Mouse (Mus musculus) lung, postnatal 36 days (tissue): ENCODE measurements around the gene Ank2.

Source experiments
- DNase-seq: peaks from one replicate; pipeline ENCODE4 v3.0.0; 2022; ENCODE audit warnings: mixed read lengths

The Ank2 gene

GRCm38 (mm10) chr3:127498742-127499400 lies at the start of gene Ank2:
Ank2 (minus strand) TSS chr3:127499350.
- DNase-seq, result no peak

GRCm38 (mm10) chr3:127547882-127548281 lies 48.7 kb upstream of the Ank2 start:
- DNase-seq, result peak; percentile 22

GRCm38 (mm10) chr3:127544610-127545121 lies 45.5 kb upstream of the Ank2 start:
- no peak for DNase-seq

- no peak for DNase-seq
Observed at GRCm38 (mm10) chr3:127543976-127544375, 44.8 kb upstream of the Ank2 start.

DNA sequence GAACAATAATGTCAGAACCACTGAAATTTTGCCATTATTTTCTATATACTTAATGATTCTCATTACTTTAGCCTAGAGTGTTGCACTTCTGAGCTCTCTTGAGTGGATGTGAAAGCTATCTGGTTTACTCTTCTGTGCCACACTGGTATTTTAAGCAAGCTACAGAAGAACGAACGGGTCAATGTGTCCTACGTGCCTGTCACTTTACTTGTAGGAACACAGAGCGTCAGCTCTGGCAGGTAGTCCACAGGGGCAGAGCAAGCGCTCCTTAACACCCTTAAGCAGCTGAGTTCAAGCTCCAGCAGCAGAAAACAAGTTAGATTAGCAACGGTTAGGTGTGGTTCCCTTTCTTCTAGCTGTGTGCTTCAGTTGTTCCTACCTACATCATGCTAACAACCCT lies 40.0 kb upstream of the Ank2 start:
- DNase-seq, result no peak

DNA sequence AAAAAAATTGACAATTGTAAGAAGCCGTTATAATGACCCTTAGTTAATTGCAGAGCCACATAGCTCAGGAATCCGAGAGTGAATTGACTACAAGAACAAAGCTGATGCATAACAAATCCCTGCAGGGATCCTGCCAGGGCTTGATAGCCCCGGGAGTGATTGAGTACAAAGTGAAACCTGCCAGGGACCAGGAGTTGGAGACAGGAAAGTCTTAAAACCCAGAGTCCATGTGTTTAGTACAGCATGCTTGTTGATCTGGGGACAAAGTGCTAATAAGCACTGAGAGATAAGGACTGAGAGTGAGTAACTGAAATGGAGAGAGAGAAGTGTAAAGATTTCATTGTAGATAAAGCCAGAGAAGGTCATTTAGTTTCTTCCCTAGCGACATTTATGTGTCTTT lies 31.1 kb upstream of the Ank2 start:
- no peak for DNase-seq

- no peak for DNase-seq
Observed at GRCm38 (mm10) chr3:127529824-127530223, 30.7 kb upstream of the Ank2 start.

DNA sequence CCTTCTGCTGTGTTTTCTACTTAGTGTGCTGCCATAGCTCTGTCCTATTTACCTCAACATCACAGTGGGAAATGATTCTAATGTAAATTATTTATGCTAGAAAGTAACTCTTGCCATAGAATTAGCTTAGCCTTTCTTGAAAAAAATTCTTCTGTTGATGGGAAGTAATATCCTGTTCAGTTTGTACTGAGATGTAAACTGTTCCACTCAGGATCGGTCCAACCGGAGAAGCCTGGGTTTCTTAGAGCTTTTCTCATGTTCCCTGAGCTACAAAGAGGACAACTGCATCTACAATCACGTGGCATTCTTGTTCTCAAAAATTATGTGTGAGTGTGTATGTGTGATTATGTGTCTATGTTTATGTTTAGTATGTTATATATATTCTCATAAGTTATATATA lies 30.1 kb upstream of the Ank2 start:
- no peak for DNase-seq

- peak; percentile 2 for DNase-seq
Observed at GRCm38 (mm10) chr3:127527465-127528034, 28.4 kb upstream of the Ank2 start.

DNA sequence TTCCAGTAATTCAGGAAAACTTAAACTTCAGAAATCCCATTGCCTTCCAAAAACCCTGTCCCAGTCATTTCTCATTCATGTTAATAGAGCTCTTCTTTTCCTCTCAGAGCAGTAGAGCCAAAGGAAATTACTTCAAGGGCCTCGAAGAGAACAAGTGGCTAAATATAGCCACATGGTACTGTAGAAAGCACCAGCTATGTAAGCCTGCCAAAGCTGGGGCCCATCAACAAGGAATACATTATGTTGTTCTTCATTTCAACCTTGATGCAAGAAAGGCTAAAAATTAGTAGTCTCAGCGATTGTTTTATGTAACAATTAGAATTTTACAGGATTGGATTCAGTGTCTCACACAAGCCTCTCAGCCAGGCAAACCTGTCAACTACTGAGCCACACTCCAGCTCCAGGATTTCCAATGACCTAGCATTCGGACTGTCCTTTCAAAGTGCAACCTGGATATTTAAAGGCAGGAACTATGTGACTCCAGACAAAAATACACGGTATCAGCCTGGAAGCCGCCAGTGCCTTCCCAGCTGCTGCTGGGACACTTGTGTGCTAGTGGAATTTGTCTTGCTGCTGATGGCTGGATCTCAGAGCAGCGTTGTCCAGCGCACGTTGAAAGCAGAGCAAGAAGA lies 26.2 kb upstream of the Ank2 start:
- no peak for DNase-seq

DNA sequence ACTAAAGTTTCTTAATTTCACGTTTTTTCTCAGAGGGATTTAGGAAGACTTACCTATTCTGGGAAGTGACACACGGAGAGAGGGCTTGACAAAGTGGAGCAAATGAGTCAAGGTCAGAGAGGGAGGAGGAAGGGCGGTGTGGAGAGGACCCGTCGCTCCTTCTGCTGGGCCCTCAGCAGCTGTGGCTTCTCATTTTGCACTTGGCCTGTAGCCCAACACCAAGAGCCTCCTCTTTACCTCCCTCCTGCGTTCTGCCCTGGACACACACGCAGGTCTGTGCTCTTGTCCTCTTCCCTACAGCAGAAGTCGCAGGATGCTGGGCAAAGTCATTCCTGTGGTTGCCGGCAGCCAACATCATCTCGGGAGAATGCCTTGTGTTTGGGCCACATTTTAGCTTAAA lies 22.0 kb upstream of the Ank2 start:
- DNase-seq, result no peak

DNA sequence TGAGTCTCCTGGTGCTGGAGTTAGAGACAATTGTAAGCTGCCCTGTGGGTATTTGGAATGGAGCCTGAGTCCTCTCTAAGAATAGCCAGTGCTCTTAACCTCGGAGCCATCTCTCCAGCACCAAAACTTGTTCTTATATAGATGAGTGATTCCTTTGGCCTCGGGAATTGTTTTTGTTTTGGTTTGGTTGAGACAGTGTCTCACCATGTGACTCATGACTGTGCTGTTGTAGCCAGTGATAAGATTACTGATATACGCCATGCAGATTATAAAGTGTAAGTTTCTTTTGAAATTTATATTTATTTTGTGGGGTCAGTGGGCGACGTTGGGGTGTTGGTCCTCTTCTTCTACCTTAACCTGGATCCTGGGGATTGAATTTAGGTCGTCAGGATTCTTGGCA lies 21.1 kb upstream of the Ank2 start:
- no peak for DNase-seq

- no peak for DNase-seq
Observed at GRCm38 (mm10) chr3:127515251-127515650, 16.1 kb upstream of the Ank2 start.

GRCm38 (mm10) chr3:127513699-127514098 lies 14.5 kb upstream of the Ank2 start:
- DNase-seq, result no peak

DNA sequence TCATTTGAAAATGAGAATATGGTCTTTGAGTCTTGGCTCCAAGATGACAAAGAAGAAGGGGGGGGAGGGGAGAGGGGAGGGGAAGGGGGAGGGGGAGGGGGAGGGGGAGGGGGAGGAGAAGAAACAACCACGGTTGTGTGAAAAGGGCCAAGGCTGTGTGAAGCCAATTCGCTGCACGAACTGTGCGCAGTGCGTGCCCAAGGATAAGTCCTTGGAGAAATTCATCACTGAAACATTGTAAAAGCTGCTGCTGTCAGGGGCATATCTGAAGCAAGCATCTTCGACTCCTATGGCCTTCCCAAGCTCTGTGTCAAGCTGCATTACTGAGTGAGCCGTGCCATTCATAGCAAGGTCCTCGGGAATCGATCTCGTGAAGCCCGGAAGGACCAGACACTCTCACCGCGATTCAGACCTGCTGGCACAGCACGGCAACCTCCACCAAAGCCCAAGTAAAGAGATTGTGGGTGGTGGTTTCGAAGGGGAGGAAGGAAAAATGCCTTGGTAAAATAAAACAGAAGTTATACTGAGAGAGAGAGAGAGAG lies 13.7 kb upstream of the Ank2 start:
- no peak for DNase-seq

DNA sequence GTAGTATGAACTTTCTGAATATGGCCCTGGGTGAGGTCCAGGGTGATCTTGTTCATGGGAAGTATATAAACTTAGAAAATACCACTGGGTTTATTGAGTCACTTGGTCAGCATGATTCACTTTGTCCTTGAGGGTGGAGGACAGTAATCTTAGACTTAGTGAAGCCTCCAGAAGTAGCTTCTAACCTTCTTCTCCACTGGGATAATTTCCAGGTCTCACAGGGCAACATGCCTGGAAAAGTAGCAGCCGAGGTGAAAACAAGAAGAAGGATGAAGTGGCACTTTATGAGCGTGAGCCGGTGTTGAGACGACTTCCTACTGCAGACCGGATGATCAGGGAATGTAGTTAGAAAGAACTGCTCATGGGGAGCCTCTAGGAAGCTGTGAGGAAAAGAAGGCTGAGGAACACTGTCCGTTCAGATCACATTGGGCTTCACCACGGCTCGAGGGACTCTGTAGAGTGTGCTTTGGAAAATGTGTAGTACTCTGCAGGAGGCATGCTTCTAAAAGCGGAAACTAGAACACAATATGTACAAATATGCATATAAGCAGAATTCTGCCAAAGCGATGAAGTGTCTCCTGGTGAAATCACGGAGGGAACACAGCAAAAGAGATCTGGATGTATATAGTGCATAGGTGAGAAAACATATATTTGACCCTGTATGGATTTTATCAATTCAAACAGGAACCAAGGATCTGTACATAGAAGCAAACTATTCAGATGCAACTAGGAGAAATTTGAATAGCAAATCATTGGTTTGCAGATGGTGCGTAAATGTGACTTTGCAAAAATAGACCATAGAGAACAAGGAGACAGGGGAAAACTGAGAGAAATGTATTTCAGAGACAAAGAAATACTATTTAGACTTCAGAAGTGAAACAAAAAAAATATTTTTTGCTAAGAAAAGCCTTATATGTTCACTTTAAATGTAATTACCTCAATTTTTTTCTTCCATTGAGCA lies 12.9 kb upstream of the Ank2 start:
- DNase-seq, result no peak

- no peak for DNase-seq
Observed at GRCm38 (mm10) chr3:127507878-127508783, 9.0 kb upstream of the Ank2 start.

- DNase-seq, result no peak
Observed at GRCm38 (mm10) chr3:127498197-127498741, 881 bp downstream of the Ank2 start.

GRCm38 (mm10) chr3:127492663-127493062 lies 6.5 kb downstream of the Ank2 start:
- no peak for DNase-seq

DNA sequence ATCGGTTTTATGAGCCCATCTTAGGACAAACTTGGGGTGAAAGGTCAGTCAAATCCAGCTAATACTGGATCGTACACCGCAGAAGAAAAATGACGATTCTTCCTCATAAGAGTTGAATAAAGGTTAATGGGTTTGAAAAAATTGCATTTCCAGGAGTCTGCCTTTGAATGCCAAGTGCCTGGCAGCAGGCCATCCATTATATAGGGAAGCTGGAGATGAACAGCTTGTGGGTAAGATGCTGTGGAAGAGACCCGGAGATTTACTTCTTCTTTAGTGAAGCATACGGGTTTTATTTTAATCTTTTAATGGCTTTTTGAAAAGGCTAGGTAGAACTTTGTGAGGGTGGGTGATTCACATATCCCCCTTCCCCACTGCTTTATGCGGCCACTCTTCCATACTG lies 11.8 kb downstream of the Ank2 start:
- DNase-seq, result no peak

DNA sequence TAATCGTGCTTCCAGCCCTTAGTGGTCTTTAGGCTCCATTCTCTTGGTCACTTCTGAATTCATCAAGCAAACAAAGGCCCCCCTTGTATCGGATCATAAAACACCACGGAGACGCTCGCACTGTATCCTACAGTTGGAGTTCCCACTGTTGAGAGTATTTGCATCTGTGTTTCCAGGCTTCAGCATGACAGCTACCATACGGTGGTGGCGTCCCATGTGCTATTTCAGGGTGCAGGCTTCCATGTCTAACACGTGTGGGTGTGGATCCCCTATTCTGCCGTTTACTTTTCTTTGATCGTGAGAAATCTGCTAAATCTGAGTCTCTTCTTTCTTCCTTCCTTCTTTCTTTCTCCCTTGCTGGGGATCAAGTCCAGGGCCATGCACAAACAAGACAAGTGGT lies 14.0 kb downstream of the Ank2 start:
- no peak for DNase-seq
